Mouse (Mus musculus) heart, embryonic 13.5 days (tissue): ENCODE measurements around the gene Etnk1. TPM values are rescaled to one million over a fixed set of nuclear protein-coding genes. Genes with fewer than 3 reads are reported as not detected.
"Not testable (repeated sequence)": the region's sequence is repeated elsewhere in the genome, so short reads cannot be mapped to it uniquely, and the experiment has no call there.

ENCODE experiments used
- ATAC-seq: fragments of 200-750 bp; cut with Nextera tagmentation; 2 replicates; pipeline ENCODE4 v1.8.0; 2017; ENCODE audit warnings: moderate TSS enrichment; ENCODE audit not compliant: insufficient number of reproducible peaks, low FRiP score, low TSS enrichment; ENCODE audit errors: extremely low read depth
- H3K27ac ChIP-seq: fragments of 300-500 bp; sonication (generic); replicated peaks from 2 replicates; pipeline ENCODE4 v1.5.1; 2015; ENCODE audit warnings: moderate library complexity, mild to moderate bottlenecking, inconsistent platforms
- H3K27me3 ChIP-seq: fragments of 300-500 bp; sonication (generic); replicated peaks from 2 replicates; pipeline ENCODE4 v1.6.1; 2015; ENCODE audit warnings: mild to moderate bottlenecking, inconsistent platforms
- H3K36me3 ChIP-seq: fragments of 300-500 bp; sonication (generic); 2 replicates; pipeline ENCODE4 v1.6.1; 2015; ENCODE audit warnings: mild to moderate bottlenecking, inconsistent platforms
- H3K4me1 ChIP-seq: fragments of 300-500 bp; sonication (generic); 2 replicates; pipeline ENCODE4 v1.6.1; 2015; ENCODE audit warnings: inconsistent platforms
- H3K4me2 ChIP-seq: fragments of 300-500 bp; sonication (generic); 2 replicates; pipeline ENCODE4 v1.6.1; 2015; ENCODE audit warnings: inconsistent platforms, mild to moderate bottlenecking, moderate library complexity
- H3K4me3 ChIP-seq: fragments of 300-500 bp; sonication (generic); 2 replicates; pipeline ENCODE4 v1.5.1; 2015; ENCODE audit warnings: moderate library complexity, mild to moderate bottlenecking, inconsistent platforms
- H3K9ac ChIP-seq: fragments of 300-500 bp; sonication (generic); 2 replicates; pipeline ENCODE4 v1.6.1; 2015; ENCODE audit warnings: inconsistent platforms, mild to moderate bottlenecking, moderate library complexity
- H3K9me3 ChIP-seq: fragments of 300-500 bp; sonication (generic); 2 replicates; pipeline ENCODE4 v1.6.1; 2016; ENCODE audit warnings: inconsistent platforms
- WGBS: fragments of 180-500 bp; shearing (Covaris S2); methylation state at CpG from one replicate; pipeline ENCODE4 v1.1.7; 2015; ENCODE audit warnings: mixed read lengths; 5-methylcytosine and 5-hydroxymethylcytosine counted together
- polyA plus RNA-seq: library from polyadenylated mRNA; unstranded; fragments of >200 nt; fragmentation: Nextera tagmentation; extraction: Ambion mirVana; gene quantifications from 2 replicates; pipeline ENCODE4 v1.2.1, GENCODE M21; 2015

Etnk1 gene
- polyA plus RNA-seq, 1 experiment from 2014 or later = 11.0 TPM

DNA sequence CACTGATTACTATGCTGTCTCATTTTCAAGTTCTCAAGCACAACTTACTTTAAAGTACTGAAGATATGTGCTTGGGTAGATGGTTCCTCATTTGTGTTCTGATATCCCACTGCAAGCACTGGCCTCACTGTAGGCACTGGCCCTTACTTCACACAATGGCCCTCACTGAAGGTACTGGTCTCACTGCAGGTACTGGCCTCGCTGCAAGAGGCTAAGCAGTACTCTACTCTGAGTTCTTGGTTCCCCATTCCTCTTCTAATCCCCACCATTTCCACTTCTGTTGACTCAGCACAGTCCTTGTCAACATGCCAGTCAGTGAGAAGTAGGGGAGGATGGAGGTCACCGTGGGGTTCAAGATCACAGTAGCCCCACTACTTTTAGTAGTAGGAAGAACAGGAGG is 27.6 kb upstream of the Etnk1 start:
- 83% methylated on average over 2 of the region's 2 CpGs for WGBS
- Histone ChIP-seq H3K4me1 (no peaks in the 10 kb centered on the region), H3K27me3 (no peaks in the 10 kb centered on the region), H3K4me3 (no peak overlapping the region), H3K4me2 (no peak overlapping the region), H3K36me3 (no peaks in the 10 kb centered on the region), H3K9ac (no peak overlapping the region), H3K9me3 (no peaks in the 10 kb centered on the region), H3K27ac (no peak overlapping the region)
- no peak for ATAC-seq

DNA sequence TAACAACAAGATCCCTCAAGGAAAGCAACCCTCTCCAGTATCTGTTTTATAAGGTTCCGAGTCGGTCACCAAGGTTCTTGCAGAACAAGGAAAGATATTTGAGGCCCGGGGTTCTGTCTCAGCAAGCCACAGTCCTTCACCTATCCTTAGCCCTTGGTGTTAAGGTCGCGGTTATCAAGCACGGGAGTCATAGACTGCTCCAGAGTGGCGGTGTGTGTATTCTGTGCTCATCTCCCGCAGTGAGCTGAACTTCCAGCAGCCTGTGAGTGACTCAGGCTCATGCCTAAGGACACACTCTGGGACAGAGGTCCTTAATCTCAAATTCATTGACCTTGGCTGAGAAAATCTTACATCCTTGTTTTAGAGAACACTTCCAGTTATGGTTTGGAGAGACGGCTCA is 26.1 kb upstream of the Etnk1 start:
- Histone ChIP-seq H3K27ac (no peak overlapping the region), H3K9ac (no peak overlapping the region), H3K27me3 (no peaks in the 10 kb centered on the region), H3K4me3 (no peak overlapping the region), H3K9me3 (no peaks in the 10 kb centered on the region), H3K36me3 (no peaks in the 10 kb centered on the region), H3K4me2 (no peak overlapping the region), H3K4me1 (no peaks in the 10 kb centered on the region)
- WGBS = 73% methylated on average over 9 of the region's 9 CpGs
- no peak for ATAC-seq

DNA sequence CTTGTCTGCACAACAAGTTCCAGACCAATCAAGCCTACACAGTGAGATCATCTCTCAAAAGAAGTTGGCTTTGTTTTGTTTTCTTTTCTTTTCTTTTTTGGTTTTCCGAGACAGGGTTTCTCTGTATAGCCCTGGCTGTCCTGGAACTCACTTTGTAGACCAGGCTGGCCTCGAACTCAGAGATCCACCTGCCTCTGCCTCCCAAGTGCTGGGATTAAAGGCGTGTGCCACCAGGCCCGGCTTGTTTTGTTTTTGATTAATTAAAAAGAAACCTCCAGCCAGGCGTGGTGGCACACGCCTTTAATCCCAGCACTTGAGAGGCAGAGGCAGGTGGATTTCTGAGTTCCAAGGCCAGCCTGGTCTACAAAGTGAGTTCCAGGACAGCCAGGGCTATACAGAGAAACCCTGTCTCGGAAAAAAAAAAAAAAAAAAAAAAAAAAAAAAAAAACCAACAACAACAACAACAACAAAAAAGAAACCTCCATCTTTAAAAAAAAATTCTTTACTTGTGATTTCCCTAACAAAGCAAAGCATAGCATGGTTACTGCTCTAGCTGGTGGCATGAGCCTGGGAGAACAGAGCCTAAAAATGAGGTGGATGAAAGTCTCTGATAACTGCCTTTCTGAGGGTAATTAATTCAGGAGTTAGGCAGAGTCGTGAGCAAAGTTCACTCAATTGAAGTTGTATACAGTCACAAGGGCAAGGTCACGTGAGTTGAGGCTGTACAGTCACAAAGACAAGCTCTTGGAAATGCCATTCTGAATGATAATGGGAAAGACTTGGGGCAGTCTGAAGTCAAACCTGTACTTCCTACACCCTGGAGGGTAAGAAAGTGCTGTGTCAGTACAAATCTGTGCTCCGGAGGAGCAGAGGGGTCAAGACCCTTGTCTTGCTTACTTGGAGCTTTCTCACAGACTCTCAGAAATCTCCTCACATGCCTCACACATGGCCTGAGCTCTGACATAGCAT is 25.1 kb upstream of the Etnk1 start:
- H3K4me1 ChIP-seq, ATAC-seq, H3K9me3 ChIP-seq, H3K4me2 ChIP-seq, H3K27me3 ChIP-seq, H3K27ac ChIP-seq, H3K4me3 ChIP-seq, H3K36me3 ChIP-seq, H3K9ac ChIP-seq: not testable (repeated sequence)
- WGBS = 72% methylated on average over 9 of the region's 10 CpGs

DNA sequence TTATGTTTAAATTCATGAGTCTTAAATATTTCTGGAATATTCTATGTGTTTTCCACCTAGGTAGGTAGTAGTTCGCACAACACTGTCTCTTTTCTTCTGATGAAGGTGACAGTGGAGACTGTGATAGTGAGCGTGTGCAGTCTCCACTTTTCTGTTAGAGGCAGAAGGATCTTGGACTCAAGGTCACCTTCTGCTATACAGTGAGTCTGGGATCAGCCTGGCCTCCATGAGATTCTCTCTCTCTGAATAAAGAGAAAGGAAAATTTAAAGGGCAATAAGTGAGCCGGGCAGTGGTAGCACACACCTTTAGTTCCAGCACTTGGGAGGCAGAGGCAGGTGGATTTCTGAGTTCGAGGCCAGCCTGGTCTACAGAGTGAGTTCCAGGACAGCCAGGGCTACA is 24.2 kb upstream of the Etnk1 start:
- H3K9ac ChIP-seq = no peak overlapping the region
- 75% methylated on average over 4 of the region's 4 CpGs for WGBS
- H3K4me3 ChIP-seq = no peak overlapping the region
- H3K4me1 ChIP-seq = no peaks in the 10 kb centered on the region
- H3K27me3 ChIP-seq = no peaks in the 10 kb centered on the region
- H3K36me3 ChIP-seq = no peaks in the 10 kb centered on the region
- ATAC-seq = no peak
- H3K9me3 ChIP-seq = peaks cover 3% of the 10 kb centered on the region; the same call in 1 of the 2 replicates
- no peak overlapping the region for H3K4me2 ChIP-seq
- no peak overlapping the region for H3K27ac ChIP-seq

DNA sequence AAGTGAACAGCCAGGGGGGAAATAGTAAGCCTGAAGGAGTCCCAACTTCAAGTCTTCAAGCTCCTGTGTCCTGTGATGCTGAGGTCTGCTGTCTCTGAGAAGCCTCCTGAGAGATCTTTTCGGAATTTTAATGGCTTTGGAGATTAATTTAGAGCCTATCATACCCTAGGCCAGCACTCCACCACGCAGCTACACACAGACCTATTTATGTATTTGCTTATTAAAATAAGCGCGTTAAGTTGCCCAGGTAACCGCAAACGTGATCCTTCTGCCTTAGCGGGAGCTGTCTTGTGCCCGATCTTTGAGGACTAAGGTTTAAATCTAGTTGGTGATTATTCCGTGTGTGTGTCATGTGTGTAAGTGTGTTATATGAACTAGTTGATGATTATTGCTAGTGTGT is 23.7 kb upstream of the Etnk1 start:
- H3K27me3 ChIP-seq = no peaks in the 10 kb centered on the region
- H3K4me1 ChIP-seq = no peaks in the 10 kb centered on the region
- peak overlapping the region; percentile 49 for H3K4me3 ChIP-seq
- H3K9ac ChIP-seq = no peak overlapping the region
- ATAC-seq = no peak
- peaks cover 3% of the 10 kb centered on the region; the same call in 1 of the 2 replicates for H3K9me3 ChIP-seq
- 79% methylated on average over 9 of the region's 9 CpGs for WGBS
- peak overlapping the region; percentile 73 for H3K4me2 ChIP-seq
- no peaks in the 10 kb centered on the region for H3K36me3 ChIP-seq
- no peak overlapping the region for H3K27ac ChIP-seq

DNA sequence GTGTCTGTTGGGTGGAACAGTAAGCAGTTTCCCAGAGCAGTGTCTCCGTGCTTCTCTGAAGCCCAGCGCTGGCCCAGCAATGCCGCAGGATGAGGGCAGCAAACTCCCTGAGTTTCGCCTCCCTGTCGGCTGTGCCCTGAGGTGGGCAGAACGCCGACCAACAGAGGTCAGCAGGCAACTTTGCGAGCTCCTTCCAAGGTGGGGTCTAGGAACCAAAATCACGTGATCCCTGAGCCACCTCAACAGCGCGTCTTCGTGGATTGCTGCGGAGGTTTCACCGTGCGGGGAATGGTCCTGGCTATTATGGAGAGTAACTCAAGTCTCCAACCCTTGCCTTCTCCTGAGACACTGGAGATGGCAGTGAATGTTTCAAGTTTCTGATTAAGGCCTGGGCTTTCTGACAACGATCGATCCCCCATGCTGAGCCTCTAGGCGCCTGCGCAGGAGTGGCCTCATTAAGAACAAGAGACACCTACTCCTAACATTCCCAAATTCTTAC is 23.2 kb upstream of the Etnk1 start:
- Histone ChIP-seq H3K9ac (peak overlapping the region; percentile 68), H3K4me3 (peak overlapping the region; percentile 49), H3K27me3 (no peaks in the 10 kb centered on the region), H3K9me3 (peaks cover 3% of the 10 kb centered on the region; the same call in 1 of the 2 replicates), H3K4me2 (peak overlapping the region; percentile 73), H3K36me3 (no peaks in the 10 kb centered on the region), H3K4me1 (no peaks in the 10 kb centered on the region), H3K27ac (no peak overlapping the region)
- ATAC-seq = no peak
- 11% methylated on average over 19 of the region's 19 CpGs for WGBS

DNA sequence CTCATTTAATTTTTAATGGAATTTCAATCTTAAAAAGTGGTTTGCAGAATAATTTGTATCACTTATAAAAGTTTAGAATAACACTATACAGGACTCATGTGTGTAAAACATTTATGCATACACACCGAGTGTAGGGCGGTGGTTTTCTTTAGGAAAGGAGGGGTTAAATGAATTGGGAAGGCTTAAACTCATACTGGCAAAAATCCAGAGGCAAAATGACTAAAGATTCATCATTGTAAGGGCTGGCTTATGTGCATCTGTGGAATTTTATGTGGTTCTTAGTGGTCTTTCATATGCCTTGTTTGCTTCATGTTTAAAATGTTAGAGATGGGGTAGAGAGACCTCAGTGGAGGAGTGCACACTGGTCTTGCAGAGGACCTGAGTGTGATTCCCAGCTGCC is 22.5 kb upstream of the Etnk1 start:
- no peaks in the 10 kb centered on the region for H3K27me3 ChIP-seq
- WGBS = 91% methylated on average over 2 of the region's 2 CpGs
- no peak overlapping the region for H3K27ac ChIP-seq
- ATAC-seq = no peak
- no peak overlapping the region for H3K4me2 ChIP-seq
- H3K9ac ChIP-seq = no peak overlapping the region
- 0 out of 2 replicates have a peak, but pooled peaks cover under 1% of the 10 kb centered on the region for H3K4me1 ChIP-seq
- no peak overlapping the region for H3K4me3 ChIP-seq
- H3K9me3 ChIP-seq = peaks cover 3% of the 10 kb centered on the region; the same call in 1 of the 2 replicates
- no peaks in the 10 kb centered on the region for H3K36me3 ChIP-seq

DNA sequence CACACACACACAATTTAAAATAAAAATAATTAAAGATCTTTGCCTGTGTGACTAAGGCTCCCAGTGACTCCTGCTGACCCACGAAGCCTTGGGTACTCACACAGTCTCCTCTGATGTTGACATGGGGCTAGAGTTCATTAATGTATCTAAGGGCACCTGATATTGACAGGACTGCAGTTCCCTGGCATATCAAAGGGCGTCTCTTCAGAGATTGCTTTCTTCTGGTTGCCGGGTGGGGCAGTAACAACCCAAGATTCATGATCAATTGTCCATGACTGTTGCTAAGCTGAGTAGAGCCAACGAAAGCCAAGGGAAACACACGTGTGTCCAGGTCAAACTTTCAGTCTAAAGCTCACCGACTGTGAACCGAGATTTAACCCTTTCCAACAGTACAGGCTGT is 22.0 kb upstream of the Etnk1 start:
- no peak overlapping the region for H3K27ac ChIP-seq
- H3K27me3 ChIP-seq = no peaks in the 10 kb centered on the region
- 0 out of 2 replicates have a peak, but pooled peaks cover 5% of the 10 kb centered on the region for H3K4me1 ChIP-seq
- no peak overlapping the region for H3K4me2 ChIP-seq
- H3K36me3 ChIP-seq = no peaks in the 10 kb centered on the region
- 65% methylated on average over 7 of the region's 7 CpGs for WGBS
- H3K4me3 ChIP-seq = no peak overlapping the region
- H3K9me3 ChIP-seq = peaks cover 3% of the 10 kb centered on the region; the same call in 1 of the 2 replicates
- ATAC-seq = no peak
- no peak overlapping the region for H3K9ac ChIP-seq

DNA sequence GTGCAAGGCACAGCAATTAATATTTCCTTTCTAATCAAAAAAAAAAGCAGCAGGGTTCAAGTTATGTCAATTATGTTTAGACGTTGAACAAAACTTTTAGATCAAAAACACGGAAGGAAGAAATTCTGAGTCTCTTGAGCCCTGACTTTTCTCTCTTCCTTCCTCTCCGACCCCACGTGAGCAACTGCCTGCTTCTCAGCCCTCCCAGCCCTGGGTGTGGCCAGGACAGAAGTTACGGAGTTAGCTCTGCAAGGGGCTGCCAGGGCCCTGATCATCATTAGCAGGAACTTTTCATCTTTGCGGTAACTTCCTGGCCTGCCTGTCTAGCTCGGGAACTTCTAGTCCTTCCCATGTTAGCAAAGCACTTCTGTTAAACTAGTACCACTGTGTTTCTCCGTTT is 20.3 kb upstream of the Etnk1 start:
- Histone ChIP-seq H3K9me3 (peaks cover 3% of the 10 kb centered on the region; the same call in 1 of the 2 replicates), H3K27ac (no peak overlapping the region), H3K4me1 (0 out of 2 replicates have a peak, but pooled peaks cover 7% of the 10 kb centered on the region), H3K9ac (no peak overlapping the region), H3K27me3 (no peaks in the 10 kb centered on the region), H3K36me3 (no peaks in the 10 kb centered on the region), H3K4me2 (no peak overlapping the region), H3K4me3 (no peak overlapping the region)
- ATAC-seq = no peak
- 53% methylated on average over 8 of the region's 8 CpGs for WGBS

DNA sequence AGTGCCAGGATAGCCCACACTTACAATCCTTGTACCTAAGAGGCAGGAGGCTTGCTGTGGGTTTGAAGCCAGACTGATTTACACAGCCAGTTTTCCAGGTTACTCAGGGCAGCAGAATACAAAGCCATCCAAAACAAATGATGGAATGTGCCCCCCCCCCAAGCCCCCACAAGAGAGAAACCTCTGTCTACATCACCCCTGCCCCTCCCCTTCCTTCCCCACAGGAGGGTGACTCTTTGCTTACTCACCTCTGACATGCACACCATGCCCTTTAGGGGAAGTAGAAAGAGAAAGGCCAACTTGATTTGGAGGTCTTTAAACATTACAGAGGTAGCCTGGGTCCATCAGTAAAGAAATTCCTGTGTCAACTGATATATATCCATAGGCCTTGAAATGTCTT is 18.2 kb upstream of the Etnk1 start:
- no peak overlapping the region for H3K9ac ChIP-seq
- no peak overlapping the region for H3K4me2 ChIP-seq
- H3K4me3 ChIP-seq = no peak overlapping the region
- H3K9me3 ChIP-seq = peaks cover 3% of the 10 kb centered on the region; the same call in 1 of the 2 replicates
- no peaks in the 10 kb centered on the region for H3K27me3 ChIP-seq
- H3K4me1 ChIP-seq = 0 out of 2 replicates have a peak, but pooled peaks cover 7% of the 10 kb centered on the region
- no peak for ATAC-seq
- H3K36me3 ChIP-seq = no peaks in the 10 kb centered on the region
- no peak overlapping the region for H3K27ac ChIP-seq

DNA sequence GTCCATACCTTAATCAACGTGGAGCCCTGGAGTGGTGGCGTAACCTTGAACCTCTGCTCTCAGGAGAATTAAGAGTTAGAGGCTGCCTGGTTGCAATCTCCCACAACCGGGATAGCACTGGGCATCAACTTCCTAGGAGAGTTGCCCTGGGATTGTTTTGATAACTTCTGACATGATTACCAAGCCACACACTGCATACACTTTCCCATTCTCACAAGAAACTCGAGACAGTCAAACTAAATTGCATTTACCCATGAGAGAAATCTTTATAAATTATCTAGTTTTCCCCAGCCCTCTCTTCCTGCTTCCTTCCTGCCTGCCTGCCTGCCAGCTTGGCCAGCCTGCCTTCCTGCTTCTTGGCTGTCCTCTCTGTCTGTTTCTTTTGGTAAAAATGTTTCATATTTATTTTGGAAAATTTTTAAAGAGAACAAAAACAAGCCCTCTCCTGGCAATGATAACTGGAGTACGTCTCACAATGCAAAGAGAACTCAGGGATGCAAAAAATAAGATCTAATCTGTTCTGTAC is 17.2 kb upstream of the Etnk1 start:
- Histone ChIP-seq H3K4me1 (peaks cover 10% of the 10 kb centered on the region), H3K9me3 (peaks cover 3% of the 10 kb centered on the region; the same call in 1 of the 2 replicates), H3K27me3 (no peaks in the 10 kb centered on the region), H3K4me3 (no peak overlapping the region), H3K4me2 (no peak overlapping the region), H3K27ac (peak overlapping the region; percentile 54; the same call in 1 of the 2 replicates), H3K9ac (no peak overlapping the region), H3K36me3 (no peaks in the 10 kb centered on the region)
- no peak for ATAC-seq
- 43% methylated on average over 5 of the region's 5 CpGs for WGBS
